21 mouse cellular contexts compared by ENCODE assay signal in the genomic region with DNA sequence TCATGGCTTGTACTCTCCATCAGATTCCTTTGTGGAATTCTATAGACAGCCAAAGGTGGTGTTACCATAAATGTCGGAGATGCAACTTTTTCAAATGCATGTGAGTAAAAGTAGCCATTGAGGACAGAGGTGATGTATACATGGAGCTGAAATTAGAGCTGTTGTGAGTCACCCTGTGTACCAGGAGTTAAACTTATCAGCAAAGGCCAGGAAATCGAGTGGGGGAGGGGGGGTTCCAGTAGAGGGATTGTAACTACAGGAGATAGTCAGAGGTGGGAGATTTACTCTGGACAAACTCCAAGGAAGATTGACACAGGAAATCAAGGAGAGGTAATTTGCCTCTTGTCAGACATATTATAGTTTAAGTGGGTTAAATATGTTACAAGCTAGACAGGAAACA. TPM values are rescaled to one million over a fixed set of nuclear protein-coding genes. Genes with fewer than 3 reads are reported as not detected.
DNase-seq lines count a peak whose midpoint lies in the region; ATAC-seq and TF ChIP-seq lines count a peak whose summit lies in the region.
"Not testable (repeated sequence)": the region's sequence is repeated elsewhere in the genome, so short reads cannot be mapped to it uniquely, and the experiment has no call there.
"Had no signal": no experiment of that assay in that cellular context is flagged by ENCODE, and none has a peak within 500 bp of the region (broad histone marks: within the 10 kb centered on the region; RNA-seq: fewer than 3 reads in every experiment).

No protein-coding gene starts in this region.

- not testable (repeated sequence) for H3K36me3 ChIP-seq in MEL (ENCODE audit: control insufficient read depth in 1 of 2, insufficient read depth in 2 of 2, low read length in 2 of 2); liver, embryonic 11.5 days (ENCODE audit: control insufficient read depth, insufficient read depth, low read length); liver, embryonic 13.5 days; liver, embryonic 16.5 days (ENCODE audit: control insufficient read depth, insufficient read depth)

- H3K4me3 ChIP-seq in MEL (ENCODE audit: control insufficient read depth in 1 of 2, insufficient read depth in 1 of 2, low read depth in 2 of 2, low read length in 2 of 2); liver, embryonic 11.5 days (ENCODE audit: low read depth, low read length); liver, embryonic 13.5 days (replicated peaks); liver, embryonic 16.5 days (ENCODE audit: low read depth, low read length): not testable (repeated sequence)

- H3K79me2 ChIP-seq in MEL (ENCODE audit: control insufficient read depth, insufficient read depth, low read length, poor library complexity), result not testable (repeated sequence)

- H3K4me2 ChIP-seq in liver, embryonic 11.5 days; liver, embryonic 13.5 days; liver, embryonic 16.5 days (ENCODE audit: low read depth, low read length): not testable (repeated sequence)

- peak; percentile 10 to 55; a peak in 3 of 4 replicates for TF ChIP-seq EP300 in MEL (IDR thresholded peaks at IDR 0.05; ENCODE audit: low read depth in 1 of 2, low read length in 2 of 2)

- peak; percentile 76; the same call in 1 of the 2 replicates for ATAC-seq in liver, embryonic 11.5 days (replicated peaks; ENCODE audit: low FRiP score)
- peak; percentile 83 for ATAC-seq in liver, embryonic 13.5 days (ENCODE audit: low read depth)
- ATAC-seq in liver, embryonic 16.5 days (ENCODE audit: low read depth), result peak; percentile 63; the same call in 1 of the 2 replicates

- not testable (repeated sequence) for TF ChIP-seq POLR2A in MEL (IDR thresholded peaks at IDR 0.05; ENCODE audit: control insufficient read depth in 1 of 2, insufficient read depth in 1 of 2, low read depth in 1 of 2, low read length in 2 of 2, poor library complexity in 1 of 2)

- TF ChIP-seq CTCF in MEL (IDR thresholded peaks at IDR 0.05 in 2 of 3, conservative IDR thresholded peaks at IDR 0.05 in 1 of 3; ENCODE audit: control insufficient read depth in 1 of 3, insufficient read depth in 1 of 3, low read depth in 2 of 3, low read length in 3 of 3, poor library complexity in 1 of 3, severe bottlenecking in 1 of 3), result not testable (repeated sequence)

- DNase-seq in MEL (ENCODE audit: low read depth, low spot score), result peak; percentile 71
- DNase-seq in c-Kit-positive CD71-positive TER-119-positive erythroid progenitor cells, embryonic 14.5 days (ENCODE audit: low spot score), result peak; percentile 51
- DNase-seq in liver, embryonic 11.5 days (ENCODE audit: low spot score), result not testable (repeated sequence)
- peak; percentile 54 for DNase-seq in liver, embryonic 13.5 days

- not testable (repeated sequence) for H3K27me3 ChIP-seq in MEL (ENCODE audit: control insufficient read depth in 1 of 2, insufficient read depth in 2 of 2, low read length in 2 of 2); liver, embryonic 11.5 days (replicated peaks; ENCODE audit: control insufficient read depth, insufficient read depth, low read length); liver, embryonic 13.5 days; liver, embryonic 16.5 days (ENCODE audit: control insufficient read depth, insufficient read depth, low read depth, low read length)

- not testable (repeated sequence) for TF ChIP-seq RAD21 in MEL (IDR thresholded peaks at IDR 0.05; ENCODE audit: low read depth, low read length)

- WGBS in liver, embryonic 11.5 days, result 50% methylated on average over 2 of the region's 2 CpGs
- 35% methylated on average over 2 of the region's 2 CpGs for WGBS in liver, embryonic 13.5 days (ENCODE audit: insufficient replicate concordance)
- WGBS in liver, embryonic 16.5 days (ENCODE audit: insufficient replicate concordance), result 25% methylated on average over 2 of the region's 2 CpGs

- H3K4me1 ChIP-seq in MEL (ENCODE audit: control insufficient read depth in 1 of 2, insufficient read depth in 2 of 2, low read length in 2 of 2); liver, embryonic 11.5 days (replicated peaks; ENCODE audit: control insufficient read depth, insufficient read depth, low read length); liver, embryonic 13.5 days (replicated peaks); liver, embryonic 16.5 days (ENCODE audit: control insufficient read depth, low read depth, low read length): not testable (repeated sequence)

- H3K9ac ChIP-seq in MEL (ENCODE audit: control insufficient read depth, low read depth, low read length, poor library complexity, severe bottlenecking); liver, embryonic 11.5 days (ENCODE audit: low read depth, low read length); liver, embryonic 13.5 days; liver, embryonic 16.5 days (ENCODE audit: low read depth, low read length): not testable (repeated sequence)

- H3K9me3 ChIP-seq in MEL (replicated peaks; ENCODE audit: insufficient read depth, low read length); liver, embryonic 11.5 days (ENCODE audit: control insufficient read depth, low read length); liver, embryonic 13.5 days (replicated peaks); liver, embryonic 16.5 days (replicated peaks; ENCODE audit: control insufficient read depth, low read length): not testable (repeated sequence)

- not testable (repeated sequence) for H3K27ac ChIP-seq in MEL (ENCODE audit: control insufficient read depth, low read depth, low read length); liver, embryonic 11.5 days (ENCODE audit: low read depth, low read length); liver, embryonic 13.5 days; liver, embryonic 16.5 days (ENCODE audit: low read length)

TF ChIP-seq in MEL, 35 proteins besides CTCF, POLR2A, EP300 and RAD21:
- TF ChIP-seq TCF12 (IDR thresholded peaks at IDR 0.05; ENCODE audit: low read depth, low read length), result 0 out of 2 replicates have a peak, but pooled peaks have one; percentile 32
TF ChIP-seq in MEL: peak in this region for 1; not testable (repeated sequence) for 34.

RNA-seq across cellular contexts. Expression of a gene that starts 31.2 kb away (rescaled TPM):
- not detected in 2 replicates for total RNA-seq in MEL (2012; rRNA removed)
- not detected for polyA plus RNA-seq in MEL (2012; ENCODE audit: insufficient read depth in 1 of 2, insufficient read length in 2 of 2, low read depth in 1 of 2, low replicate concordance in 2 of 2, missing spikeins in 1 of 2)
- polyA plus RNA-seq in liver, embryonic 11.5 days (2014; fragmentation: Nextera tagmentation; extraction: Ambion mirVana), result not detected in 2 replicates
- polyA plus RNA-seq in liver, embryonic 13.5 days (2015; fragmentation: Nextera tagmentation; extraction: Ambion mirVana), result not detected in 2 replicates
- polyA plus RNA-seq in liver, embryonic 16.5 days (2015; fragmentation: Nextera tagmentation; extraction: Ambion mirVana), result not detected in 2 replicates
- total RNA-seq: common myeloid progenitor, adult 5-6 weeks; ES-E14 had no signal
- polyA plus RNA-seq: brain, embryonic 14.5 days; C2C12; embryonic facial prominence, embryonic 11.5 days; embryonic facial prominence, embryonic 13.5 days; embryonic facial prominence, embryonic 15.5 days; erythroblast, embryonic 14.5 days; forebrain, embryonic 10.5 days; forebrain, embryonic 12.5 days; forebrain, embryonic 14.5 days; forebrain, embryonic 16.5 days; frontal cortex, adult 2 months had no signal

RNA-seq across cellular contexts. Expression of a gene that starts 49.3 kb away (rescaled TPM):
- not detected in 2 replicates for total RNA-seq in MEL (2012; rRNA removed)
- polyA plus RNA-seq in MEL (2012; ENCODE audit: insufficient read depth in 1 of 2, insufficient read length in 2 of 2, low read depth in 1 of 2, low replicate concordance in 2 of 2, missing spikeins in 1 of 2), result not detected
- polyA plus RNA-seq in liver, embryonic 11.5 days (2014; fragmentation: Nextera tagmentation; extraction: Ambion mirVana), result not detected in 2 replicates
- polyA plus RNA-seq in liver, embryonic 13.5 days (2015; fragmentation: Nextera tagmentation; extraction: Ambion mirVana), result not detected in 2 replicates
- polyA plus RNA-seq in liver, embryonic 16.5 days (2015; fragmentation: Nextera tagmentation; extraction: Ambion mirVana), result not detected in 2 replicates
- total RNA-seq: adrenal gland, adult 2 months; adrenal gland, postnatal 10 days; adrenal gland, postnatal 4 days; common myeloid progenitor, adult 5-6 weeks; ES-E14 had no signal
- polyA plus RNA-seq: brain, embryonic 14.5 days; C2C12; embryonic facial prominence, embryonic 11.5 days; embryonic facial prominence, embryonic 13.5 days; embryonic facial prominence, embryonic 15.5 days; erythroblast, embryonic 14.5 days; forebrain, embryonic 10.5 days; forebrain, embryonic 12.5 days; forebrain, embryonic 14.5 days; forebrain, embryonic 16.5 days; frontal cortex, adult 2 months had no signal
